Comparison of ENCODE assay signal across 13 mouse cellular contexts in genomic region chr9:89813616-89814318, GRCm38 (mm10).
DNase-seq lines count a peak whose midpoint lies in the region; ATAC-seq and TF ChIP-seq lines count a peak whose summit lies in the region.
"Had no signal": no experiment of that assay in that cellular context is flagged by ENCODE, and none has a peak within 500 bp of the region (broad histone marks: within the 10 kb centered on the region; RNA-seq: fewer than 3 reads in every experiment).

No protein-coding gene starts in this region.

- H3K4me1 ChIP-seq in forebrain, embryonic 13.5 days = no peaks in the 10 kb centered on the region
- H3K4me1 ChIP-seq in hindbrain, embryonic 15.5 days (replicated peaks) = peaks cover 8% of the 10 kb centered on the region; the same call in 1 of the 2 replicates
- H3K4me1 ChIP-seq in midbrain, postnatal 0 days (ENCODE audit: insufficient read depth, low read length) = no peaks in the 10 kb centered on the region
- no peaks in the 10 kb centered on the region for H3K4me1 ChIP-seq in stomach, postnatal 0 days (replicated peaks; ENCODE audit: control insufficient read depth, insufficient read depth)
- H3K4me1 ChIP-seq: liver, embryonic 15.5 days; stomach, embryonic 15.5 days had no signal

- peak; percentile 70 for ATAC-seq in forebrain, embryonic 13.5 days
- peak; percentile 61; the same call in 1 of the 2 replicates for ATAC-seq in hindbrain, embryonic 15.5 days (ENCODE audit: low FRiP score, low read depth)
- peak; percentile 56; the same call in 1 of the 2 replicates for ATAC-seq in midbrain, postnatal 0 days (ENCODE audit: low FRiP score)
- ATAC-seq in stomach, postnatal 0 days (ENCODE audit: low FRiP score, low TSS enrichment) = no peak
- ATAC-seq: activated CD4-positive, CD25-positive, alpha-beta regulatory T cell, adult 4 months had no signal

- no peaks in the 10 kb centered on the region for H3K27me3 ChIP-seq in forebrain, embryonic 13.5 days
- no peaks in the 10 kb centered on the region for H3K27me3 ChIP-seq in hindbrain, embryonic 15.5 days
- H3K27me3 ChIP-seq in midbrain, postnatal 0 days (ENCODE audit: insufficient read depth, low read length) = no peaks in the 10 kb centered on the region
- H3K27me3 ChIP-seq in stomach, postnatal 0 days (ENCODE audit: control insufficient read depth, insufficient read depth, low read length) = no peaks in the 10 kb centered on the region
- H3K27me3 ChIP-seq: liver, embryonic 15.5 days; stomach, embryonic 15.5 days had no signal

- no peaks in the 10 kb centered on the region for H3K9me3 ChIP-seq in forebrain, embryonic 13.5 days (replicated peaks)
- no peaks in the 10 kb centered on the region for H3K9me3 ChIP-seq in hindbrain, embryonic 15.5 days
- H3K9me3 ChIP-seq in midbrain, postnatal 0 days (ENCODE audit: low read length) = no peaks in the 10 kb centered on the region
- no peaks in the 10 kb centered on the region for H3K9me3 ChIP-seq in stomach, postnatal 0 days (ENCODE audit: control insufficient read depth, low read length)
- H3K9me3 ChIP-seq: liver, embryonic 15.5 days; stomach, embryonic 15.5 days had no signal

- H3K9ac ChIP-seq in forebrain, embryonic 13.5 days = no peak overlapping the region
- no peak overlapping the region for H3K9ac ChIP-seq in hindbrain, embryonic 15.5 days
- no peak overlapping the region for H3K9ac ChIP-seq in midbrain, postnatal 0 days (replicated peaks; ENCODE audit: low read length, poor library complexity, severe bottlenecking)
- no peak overlapping the region for H3K9ac ChIP-seq in stomach, postnatal 0 days (ENCODE audit: low read length)
- H3K9ac ChIP-seq: liver, embryonic 15.5 days; stomach, embryonic 15.5 days had no signal

- WGBS in forebrain, embryonic 13.5 days = 34% methylated on average over 8 of the region's 8 CpGs
- 31% methylated on average over 8 of the region's 8 CpGs for WGBS in hindbrain, embryonic 15.5 days
- WGBS in midbrain, postnatal 0 days = 39% methylated on average over 8 of the region's 8 CpGs
- WGBS in stomach, postnatal 0 days = 49% methylated on average over 8 of the region's 8 CpGs

- H3K36me3 ChIP-seq in forebrain, embryonic 13.5 days (ENCODE audit: poor library complexity, severe bottlenecking) = no peaks in the 10 kb centered on the region
- H3K36me3 ChIP-seq in hindbrain, embryonic 15.5 days = no peaks in the 10 kb centered on the region
- H3K36me3 ChIP-seq in midbrain, postnatal 0 days (ENCODE audit: insufficient read depth, low read length) = no peaks in the 10 kb centered on the region
- H3K36me3 ChIP-seq in stomach, postnatal 0 days (ENCODE audit: control insufficient read depth, insufficient read depth, low read length) = no peaks in the 10 kb centered on the region
- H3K36me3 ChIP-seq: liver, embryonic 15.5 days; stomach, embryonic 15.5 days had no signal

- no peak overlapping the region for H3K4me2 ChIP-seq in forebrain, embryonic 13.5 days
- H3K4me2 ChIP-seq in hindbrain, embryonic 15.5 days = no peak overlapping the region
- no peak overlapping the region for H3K4me2 ChIP-seq in midbrain, postnatal 0 days (ENCODE audit: low read depth, low read length, poor library complexity, severe bottlenecking)
- H3K4me2 ChIP-seq in stomach, postnatal 0 days (replicated peaks; ENCODE audit: low read depth) = no peak overlapping the region
- H3K4me2 ChIP-seq: liver, embryonic 15.5 days; stomach, embryonic 15.5 days had no signal

- DNase-seq in R1 (ENCODE audit: low read depth, low spot score) = peak; percentile 25
- DNase-seq in midbrain, postnatal 0 days (ENCODE audit: low spot score) = peak; percentile 26
- DNase-seq in liver = no peak
- DNase-seq in stomach, postnatal 0 days (ENCODE audit: low spot score) = no peak
- DNase-seq in urinary bladder, postnatal 36 days (ENCODE audit: low spot score in 2 of 2) = no peak
- DNase-seq: cerebellum, adult 11-12 months; heart, adult 18-20 months; kidney, postnatal 14 days had no signal

- H3K27ac ChIP-seq in forebrain, embryonic 13.5 days = no peak overlapping the region
- H3K27ac ChIP-seq in hindbrain, embryonic 15.5 days (replicated peaks) = no peak overlapping the region
- H3K27ac ChIP-seq in midbrain, postnatal 0 days (ENCODE audit: low read depth, low read length) = no peak overlapping the region
- H3K27ac ChIP-seq in stomach, postnatal 0 days (replicated peaks) = no peak overlapping the region
- H3K27ac ChIP-seq: liver, embryonic 15.5 days; stomach, embryonic 15.5 days had no signal

- H3K4me3 ChIP-seq in forebrain, embryonic 13.5 days = no peak overlapping the region
- H3K4me3 ChIP-seq in hindbrain, embryonic 15.5 days = no peak overlapping the region
- H3K4me3 ChIP-seq in midbrain, postnatal 0 days (ENCODE audit: low read depth, low read length) = no peak overlapping the region
- H3K4me3 ChIP-seq in stomach, postnatal 0 days (ENCODE audit: low read depth, low read length) = no peak overlapping the region
- H3K4me3 ChIP-seq: liver, embryonic 15.5 days; stomach, embryonic 15.5 days had no signal

- no peak for TF ChIP-seq EP300 in stomach, postnatal 0 days (optimal IDR thresholded peaks at IDR 0.05)

- TF ChIP-seq CTCF in midbrain, postnatal 0 days (IDR thresholded peaks at IDR 0.05) = 0 out of 2 replicates have a peak, but pooled peaks have one; percentile 17
- no peak for TF ChIP-seq CTCF in stomach, postnatal 0 days (IDR thresholded peaks at IDR 0.05; ENCODE audit: low read depth)

Comparison
In these comparisons a context has a peak if more than half of its experiments do, and no peak if none do; other contexts are left out.
1. DNase-seq: peak in R1 (single experiment) and midbrain, postnatal 0 days (single experiment); none in liver (single experiment), stomach, postnatal 0 days (single experiment) and urinary bladder, postnatal 36 days (0 of 2).